Mouse (Mus musculus): ENCODE measurements around the gene Rsrp1. TPM values are rescaled to one million over a fixed set of nuclear protein-coding genes. Genes with fewer than 3 reads are reported as not detected.

The Rsrp1 gene
- polyA plus RNA-seq, 2 experiments = 416 to 627 TPM

DNA sequence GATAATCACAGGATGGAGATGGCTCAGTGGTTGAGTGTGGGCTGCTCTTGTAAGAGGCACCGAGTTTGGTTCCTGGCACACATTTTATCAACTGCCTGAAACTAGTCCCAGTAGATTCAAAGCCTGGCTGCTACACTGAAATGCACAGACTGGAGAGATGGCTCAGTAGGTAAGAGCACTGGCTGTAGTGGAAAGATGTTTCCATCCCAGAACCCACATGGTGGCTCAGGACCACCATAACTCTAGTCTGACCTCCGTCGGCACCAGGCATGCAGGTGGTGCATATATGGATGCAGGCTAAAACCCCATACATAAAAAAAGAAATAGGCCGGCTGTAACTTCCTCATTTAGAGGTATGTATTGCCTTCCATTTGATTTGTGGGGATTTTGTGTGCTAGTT is 6.1 kb downstream of the Rsrp1 start:
- Histone ChIP-seq H3K4me3 (replicated peaks; ENCODE audit: low read length) (no peak overlapping the region), H3K9ac (ENCODE audit: low read depth, low read length, severe bottlenecking) (no peak overlapping the region), H3K27me3 (ENCODE audit: control insufficient read depth, insufficient read depth, low read length) (no peaks in the 10 kb centered on the region), H3K27ac (replicated peaks; ENCODE audit: low read depth, low read length) (no peak overlapping the region), H3K36me3 (ENCODE audit: control insufficient read depth, insufficient read depth, low read length) (peaks cover 58% of the 10 kb centered on the region), H3K9me3 (ENCODE audit: control insufficient read depth, low read length) (no peaks in the 10 kb centered on the region), H3K4me2 (replicated peaks; ENCODE audit: low read depth, low read length, severe bottlenecking) (no peak overlapping the region), H3K4me1 (ENCODE audit: control insufficient read depth, insufficient read depth, low read length) (peaks cover 17% of the 10 kb centered on the region)
- TF ChIP-seq POLR2A (IDR thresholded peaks at IDR 0.05; ENCODE audit: borderline replicate concordance, extremely low read depth, insufficient read depth, insufficient read length) = no peak
- no peak for DNase-seq (ENCODE audit: low spot score)
- 74% methylated on average over 4 of the region's 4 CpGs for WGBS
- ATAC-seq (ENCODE audit: low FRiP score, low read depth) = no peak

DNA sequence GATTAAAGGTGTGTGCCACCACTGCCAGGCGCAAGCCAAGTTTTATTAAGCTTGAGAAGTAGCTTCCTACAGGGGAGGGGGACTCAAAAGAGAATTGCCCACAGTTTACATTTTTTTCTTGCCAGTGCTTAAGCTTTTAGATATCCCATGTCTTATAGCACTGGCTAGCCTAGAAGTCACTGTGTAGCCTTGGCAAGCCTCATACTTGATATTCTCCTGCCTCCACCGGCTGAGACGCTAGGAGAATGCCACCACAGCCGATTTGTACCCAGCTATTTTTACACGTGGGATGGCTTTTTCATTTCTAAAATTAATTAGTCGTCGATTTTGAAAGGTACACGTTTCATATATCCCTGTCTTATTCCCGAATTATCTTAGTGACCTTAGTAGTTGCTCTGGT is 6.8 kb downstream of the Rsrp1 start:
- no peak overlapping the region for H3K9ac ChIP-seq (ENCODE audit: low read depth, low read length, severe bottlenecking)
- no peak for TF ChIP-seq POLR2A (IDR thresholded peaks at IDR 0.05; ENCODE audit: borderline replicate concordance, extremely low read depth, insufficient read depth, insufficient read length)
- peaks cover 13% of the 10 kb centered on the region for H3K4me1 ChIP-seq (ENCODE audit: control insufficient read depth, insufficient read depth, low read length)
- peaks cover 60% of the 10 kb centered on the region for H3K36me3 ChIP-seq (ENCODE audit: control insufficient read depth, insufficient read depth, low read length)
- WGBS = 25% methylated on average over 9 of the region's 9 CpGs
- no peak for DNase-seq (ENCODE audit: low spot score)
- no peaks in the 10 kb centered on the region for H3K9me3 ChIP-seq (ENCODE audit: control insufficient read depth, low read length)
- H3K4me2 ChIP-seq (replicated peaks; ENCODE audit: low read depth, low read length, severe bottlenecking) = peak overlapping the region; percentile 54
- peak overlapping the region; percentile 97 for H3K4me3 ChIP-seq (replicated peaks; ENCODE audit: low read length)
- ATAC-seq (ENCODE audit: low FRiP score, low read depth) = no peak
- no peak overlapping the region for H3K27ac ChIP-seq (replicated peaks; ENCODE audit: low read depth, low read length)
- no peaks in the 10 kb centered on the region for H3K27me3 ChIP-seq (ENCODE audit: control insufficient read depth, insufficient read depth, low read length)

DNA sequence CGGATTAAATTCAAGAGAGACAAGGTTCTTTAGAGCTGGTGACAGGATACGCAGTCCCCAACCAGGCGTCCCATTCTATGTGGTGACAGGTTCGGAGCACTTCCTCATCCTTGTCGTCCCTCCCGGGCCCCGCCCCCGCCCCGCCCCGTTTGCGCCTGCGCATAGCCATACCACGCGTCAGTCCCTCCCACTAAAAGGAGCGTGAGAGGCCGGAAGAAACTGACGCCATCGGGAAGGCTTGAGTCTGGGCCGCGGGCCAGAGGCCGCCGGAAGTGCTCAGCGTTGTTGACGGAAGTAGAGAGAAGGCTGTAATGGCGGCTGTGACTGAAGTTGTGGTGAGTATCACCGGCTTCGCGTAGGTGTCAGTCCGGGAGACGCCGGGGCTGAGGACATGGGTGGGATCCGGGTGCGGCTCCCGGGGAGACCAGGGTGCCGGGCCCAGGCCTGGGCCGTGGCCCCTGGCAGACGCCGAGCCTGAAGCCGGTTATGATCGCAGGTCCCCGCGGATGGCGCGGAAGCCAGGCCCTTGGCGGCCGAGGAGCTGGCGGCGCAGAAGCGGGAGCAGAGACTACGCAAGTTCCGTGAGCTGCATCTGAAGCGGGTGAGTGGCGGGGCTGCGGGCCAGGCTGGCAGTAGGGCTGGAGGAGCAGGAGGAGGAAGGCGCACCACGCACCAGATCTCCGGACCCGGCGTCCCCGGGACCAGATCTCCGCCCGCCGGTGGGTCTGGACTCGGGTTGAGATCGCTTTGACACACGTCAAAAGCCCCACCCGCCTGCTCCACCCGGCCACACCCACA is 7.5 kb downstream of the Rsrp1 start, which contains the start of gene Syf2:
Gene Syf2 (plus strand): TSS at position 215 of the 798 bp plus-strand sequence.
- Histone ChIP-seq H3K9ac (ENCODE audit: low read depth, low read length, severe bottlenecking) (peak within 1 kb of the TSS; percentile 72), H3K27ac (replicated peaks; ENCODE audit: low read depth, low read length) (peak within 1 kb of the TSS; percentile 55; the same call in 1 of the 2 replicates), H3K4me2 (replicated peaks; ENCODE audit: low read depth, low read length, severe bottlenecking) (peak within 1 kb of the TSS; percentile 87), H3K27me3 (ENCODE audit: control insufficient read depth, insufficient read depth, low read length) (no peaks in the 10 kb centered on the region), H3K36me3 (ENCODE audit: control insufficient read depth, insufficient read depth, low read length) (peaks cover 60% of the 10 kb centered on the region), H3K4me1 (ENCODE audit: control insufficient read depth, insufficient read depth, low read length) (peaks cover 6% of the 10 kb centered on the region), H3K9me3 (ENCODE audit: control insufficient read depth, low read length) (no peaks in the 10 kb centered on the region), H3K4me3 (replicated peaks; ENCODE audit: low read length) (peak within 1 kb of the TSS; percentile 97)
- under 1% methylated on average over 62 of the region's 68 CpGs for WGBS
- ATAC-seq (ENCODE audit: low FRiP score, low read depth) (peak; percentile 94), DNase-seq (ENCODE audit: low spot score) (peak; percentile 97)
- no peak for TF ChIP-seq POLR2A (IDR thresholded peaks at IDR 0.05; ENCODE audit: borderline replicate concordance, extremely low read depth, insufficient read depth, insufficient read length)

DNA sequence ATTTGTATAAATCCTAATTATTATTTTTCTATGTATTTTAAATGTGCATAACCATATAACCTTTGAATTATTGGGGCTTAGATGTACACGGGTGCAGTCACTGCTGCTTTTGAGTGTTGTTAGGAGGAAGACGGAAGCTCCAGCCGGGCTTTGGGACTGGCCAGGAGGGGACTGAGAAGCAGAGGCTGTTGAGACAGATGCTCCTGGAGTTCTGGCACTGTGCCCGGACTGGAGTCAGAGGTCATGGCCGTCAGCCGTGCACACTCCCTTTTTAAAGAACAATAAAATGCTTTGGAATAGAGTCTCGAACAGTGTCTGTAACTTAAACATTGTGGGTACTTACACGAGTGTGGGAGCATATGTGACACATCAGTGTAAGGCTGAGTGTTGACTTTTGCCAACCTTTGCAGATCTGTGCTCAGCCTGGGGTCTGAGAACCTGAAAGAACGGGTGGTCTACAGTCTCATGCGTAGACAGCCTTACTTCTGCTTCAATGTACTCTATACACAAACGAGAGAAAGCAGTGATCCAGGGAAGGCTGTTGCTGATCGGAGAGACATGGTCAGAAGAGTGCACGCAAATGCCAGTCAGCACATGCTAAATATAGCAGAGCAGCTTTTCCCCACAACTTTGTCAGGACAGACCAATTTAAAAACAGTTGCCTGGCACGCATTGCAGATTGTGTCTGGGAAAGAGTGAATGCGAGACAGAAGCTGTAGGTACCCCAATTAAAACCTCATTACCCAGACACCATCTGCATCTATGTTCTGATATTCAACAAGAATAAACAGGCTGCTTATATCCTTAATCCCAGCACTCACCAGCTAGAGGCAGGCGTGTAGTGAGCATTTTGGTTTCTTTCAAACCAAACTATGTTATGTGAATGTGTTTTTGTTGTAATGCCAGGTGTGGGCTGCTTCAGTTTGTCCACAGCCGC is 14.1 kb downstream of the Rsrp1 start:
- Histone ChIP-seq H3K36me3 (ENCODE audit: control insufficient read depth, insufficient read depth, low read length) (peaks cover 46% of the 10 kb centered on the region), H3K4me2 (replicated peaks; ENCODE audit: low read depth, low read length, severe bottlenecking) (no peak overlapping the region), H3K9me3 (ENCODE audit: control insufficient read depth, low read length) (no peaks in the 10 kb centered on the region), H3K27me3 (ENCODE audit: control insufficient read depth, insufficient read depth, low read length) (no peaks in the 10 kb centered on the region), H3K9ac (ENCODE audit: low read depth, low read length, severe bottlenecking) (no peak overlapping the region), H3K4me3 (replicated peaks; ENCODE audit: low read length) (no peak overlapping the region), H3K27ac (replicated peaks; ENCODE audit: low read depth, low read length) (no peak overlapping the region), H3K4me1 (ENCODE audit: control insufficient read depth, insufficient read depth, low read length) (no peaks in the 10 kb centered on the region)
- no peak for TF ChIP-seq POLR2A (IDR thresholded peaks at IDR 0.05; ENCODE audit: borderline replicate concordance, extremely low read depth, insufficient read depth, insufficient read length)
- no peak for ATAC-seq (ENCODE audit: low FRiP score, low read depth)
- DNase-seq (ENCODE audit: low spot score) = no peak
- 60% methylated on average over 17 of the region's 17 CpGs for WGBS

DNA sequence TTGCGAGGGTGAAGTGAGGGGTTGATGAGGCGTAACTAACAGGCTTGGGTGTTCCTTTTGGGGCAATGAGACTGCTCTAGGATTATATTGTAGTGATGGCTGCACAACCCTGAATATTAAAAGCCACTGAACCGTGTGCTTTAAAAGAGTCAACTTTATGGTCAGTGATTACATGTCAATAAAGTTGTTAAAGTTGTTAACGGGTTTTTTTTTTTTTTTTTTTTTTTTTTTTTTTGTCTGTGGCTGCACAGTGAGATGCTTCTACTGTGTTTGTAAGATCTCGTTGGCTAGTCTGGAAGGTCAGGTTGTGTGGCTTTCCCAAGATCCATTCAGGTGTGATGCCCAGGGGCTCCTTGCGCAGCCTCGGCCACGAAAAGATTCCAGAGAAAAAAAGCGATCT is 16.5 kb downstream of the Rsrp1 start:
- Histone ChIP-seq H3K36me3 (ENCODE audit: control insufficient read depth, insufficient read depth, low read length) (peaks cover 27% of the 10 kb centered on the region), H3K9me3 (ENCODE audit: control insufficient read depth, low read length) (no peaks in the 10 kb centered on the region), H3K27ac (replicated peaks; ENCODE audit: low read depth, low read length) (no peak overlapping the region), H3K9ac (ENCODE audit: low read depth, low read length, severe bottlenecking) (no peak overlapping the region), H3K27me3 (ENCODE audit: control insufficient read depth, insufficient read depth, low read length) (0 out of 2 replicates have a peak, but pooled peaks cover 3% of the 10 kb centered on the region), H3K4me2 (replicated peaks; ENCODE audit: low read depth, low read length, severe bottlenecking) (peak overlapping the region; percentile 35), H3K4me3 (replicated peaks; ENCODE audit: low read length) (no peak overlapping the region), H3K4me1 (ENCODE audit: control insufficient read depth, insufficient read depth, low read length) (0 out of 2 replicates have a peak, but pooled peaks cover 4% of the 10 kb centered on the region)
- DNase-seq (ENCODE audit: low spot score) = no peak
- no peak for ATAC-seq (ENCODE audit: low FRiP score, low read depth)
- WGBS = 50% methylated on average over 9 of the region's 9 CpGs
- TF ChIP-seq POLR2A (IDR thresholded peaks at IDR 0.05; ENCODE audit: borderline replicate concordance, extremely low read depth, insufficient read depth, insufficient read length) = no peak

Data from limb, embryonic 14.5 days (tissue).